Mouse (Mus musculus) lung, embryonic 16.5 days (tissue): ENCODE measurements around the gene Rasip1. TPM values are rescaled to one million over a fixed set of nuclear protein-coding genes. Genes with fewer than 3 reads are reported as not detected.

ENCODE experiments used
- ATAC-seq: fragments of 200-750 bp; cut with Nextera tagmentation; 2 replicates; pipeline ENCODE4 v1.8.0; 2017; ENCODE audit warnings: low read depth, mild to moderate bottlenecking, moderate library complexity
- H3K27ac ChIP-seq: fragments of 300-500 bp; sonication (generic); 2 replicates; pipeline ENCODE4 v1.5.1; 2014; ENCODE audit warnings: mild to moderate bottlenecking, control low read depth, low read length
- H3K27me3 ChIP-seq: fragments of 300-500 bp; sonication (generic); 2 replicates; pipeline ENCODE4 v1.6.1; 2014; ENCODE audit warnings: low read depth, low read length, mixed read lengths; ENCODE audit not compliant: control insufficient read depth, insufficient read depth
- H3K36me3 ChIP-seq: fragments of 300-500 bp; sonication (generic); 2 replicates; pipeline ENCODE4 v1.6.1; 2014; ENCODE audit warnings: low read length; ENCODE audit not compliant: control insufficient read depth, insufficient read depth
- H3K4me1 ChIP-seq: fragments of 300-500 bp; sonication (generic); replicated peaks from 2 replicates; pipeline ENCODE4 v1.6.1; 2014; ENCODE audit warnings: low read length, mixed read lengths; ENCODE audit not compliant: control insufficient read depth, insufficient read depth
- H3K4me2 ChIP-seq: fragments of 300-500 bp; sonication (generic); 2 replicates; pipeline ENCODE4 v1.6.1; 2014; ENCODE audit warnings: low read depth, low read length, control low read depth
- H3K4me3 ChIP-seq: fragments of 300-500 bp; sonication (generic); 2 replicates; pipeline ENCODE4 v1.5.1; 2014; ENCODE audit warnings: mild to moderate bottlenecking, low read length, control low read depth
- H3K9ac ChIP-seq: fragments of 300-500 bp; sonication (generic); 2 replicates; pipeline ENCODE4 v1.6.1; 2014; ENCODE audit warnings: low read length, control low read depth
- H3K9me3 ChIP-seq: fragments of 300-500 bp; sonication (generic); 2 replicates; pipeline ENCODE4 v1.6.1; 2016; ENCODE audit warnings: low read length; ENCODE audit not compliant: control insufficient read depth
- WGBS: fragments of 180-500 bp; shearing (Covaris S2); extraction: QIAGEN DNeasy Blood & Tissue Kit; methylation state at CpG from one replicate; pipeline ENCODE4 v1.1.7; 2014; 5-methylcytosine and 5-hydroxymethylcytosine counted together
- polyA plus RNA-seq: library from polyadenylated mRNA; unstranded; fragments of >200 nt; fragmentation: Nextera tagmentation; extraction: Ambion mirVana; gene quantifications from 2 replicates; pipeline ENCODE4 v1.2.1, GENCODE M21; 2015

Gene Rasip1
- polyA plus RNA-seq, 1 experiment from 2014 or later: 16.4 TPM

- Histone ChIP-seq H3K4me2 (no peak overlapping the region), H3K9ac (no peak overlapping the region), H3K27ac (no peak overlapping the region), H3K9me3 (no peaks in the 10 kb centered on the region), H3K4me3 (no peak overlapping the region), H3K4me1 (peaks cover 13% of the 10 kb centered on the region), H3K36me3 (no peaks in the 10 kb centered on the region), H3K27me3 (no peaks in the 10 kb centered on the region)
- WGBS: 52% methylated on average over 7 of the region's 7 CpGs
- ATAC-seq: no peak
These were observed 50.5 kb downstream of the Rasip1 start for GRCm38 (mm10) chr7:45677627-45678295.

- H3K4me2 ChIP-seq: no peak overlapping the region
- no peak overlapping the region for H3K4me3 ChIP-seq
- H3K9ac ChIP-seq: no peak overlapping the region
- H3K4me1 ChIP-seq: peaks cover 13% of the 10 kb centered on the region
- no peaks in the 10 kb centered on the region for H3K36me3 ChIP-seq
- ATAC-seq: no peak
- no peaks in the 10 kb centered on the region for H3K27me3 ChIP-seq
- H3K9me3 ChIP-seq: no peaks in the 10 kb centered on the region
- WGBS: 89% methylated on average over 14 of the region's 14 CpGs
- no peak overlapping the region for H3K27ac ChIP-seq
These were observed 51.2 kb downstream of the Rasip1 start for GRCm38 (mm10) chr7:45678513-45678912.

GRCm38 (mm10) chr7:45679966-45680621, 52.8 kb downstream of the Rasip1 start:
- Histone ChIP-seq H3K4me1 (peaks cover 13% of the 10 kb centered on the region), H3K9me3 (no peaks in the 10 kb centered on the region), H3K27me3 (no peaks in the 10 kb centered on the region; the same call in 1 of the 2 replicates), H3K36me3 (no peaks in the 10 kb centered on the region), H3K4me3 (no peak overlapping the region), H3K9ac (0 out of 2 replicates have a peak overlapping the region, but pooled peaks have one; percentile 1), H3K27ac (peak overlapping the region; percentile 36; the same call in 1 of the 2 replicates), H3K4me2 (no peak overlapping the region)
- WGBS: 64% methylated on average over 14 of the region's 14 CpGs
- no peak; the same call in 1 of the 2 replicates for ATAC-seq

- Histone ChIP-seq H3K4me1 (peaks cover 21% of the 10 kb centered on the region), H3K4me3 (no peak overlapping the region), H3K9ac (no peak overlapping the region), H3K27ac (peak overlapping the region; percentile 69; the same call in 1 of the 2 replicates), H3K27me3 (no peaks in the 10 kb centered on the region; the same call in 1 of the 2 replicates), H3K36me3 (no peaks in the 10 kb centered on the region), H3K4me2 (no peak overlapping the region), H3K9me3 (no peaks in the 10 kb centered on the region)
- WGBS: 59% methylated on average over 8 of the region's 8 CpGs
- no peak for ATAC-seq
These were observed 53.9 kb downstream of the Rasip1 start for GRCm38 (mm10) chr7:45681046-45681736.

GRCm38 (mm10) chr7:45682144-45683126, 55.1 kb downstream of the Rasip1 start:
- Histone ChIP-seq H3K9ac (peak overlapping the region; percentile 64), H3K27ac (peak overlapping the region; percentile 71), H3K36me3 (no peaks in the 10 kb centered on the region), H3K4me3 (no peak overlapping the region), H3K4me1 (peaks cover 24% of the 10 kb centered on the region), H3K4me2 (peak overlapping the region; percentile 46), H3K9me3 (no peaks in the 10 kb centered on the region), H3K27me3 (no peaks in the 10 kb centered on the region; the same call in 1 of the 2 replicates)
- WGBS: 26% methylated on average over 14 of the region's 14 CpGs
- ATAC-seq: peak; percentile 81

GRCm38 (mm10) chr7:45683396-45684050, 56.2 kb downstream of the Rasip1 start, which contains the start of gene Ntn5:
Gene Ntn5 (plus strand): TSS chr7:45684022.
- Histone ChIP-seq H3K9me3 (no peaks in the 10 kb centered on the region), H3K4me3 (no peak within 1 kb of the TSS), H3K4me1 (peaks cover 24% of the 10 kb centered on the region), H3K36me3 (no peaks in the 10 kb centered on the region), H3K27me3 (no peaks in the 10 kb centered on the region; the same call in 1 of the 2 replicates), H3K9ac (peak within 1 kb of the TSS; percentile 24), H3K27ac (no peak within 1 kb of the TSS), H3K4me2 (no peak within 1 kb of the TSS)
- whole genome bisulfite sequencing: 76% methylated on average over 7 of the region's 7 CpGs
- no peak for ATAC-seq

GRCm38 (mm10) chr7:45685811-45686210, 58.5 kb downstream of the Rasip1 start:
- WGBS: 26% methylated on average over 10 of the region's 10 CpGs
- Histone ChIP-seq H3K4me1 (peaks cover 23% of the 10 kb centered on the region), H3K4me2 (no peak overlapping the region), H3K36me3 (no peaks in the 10 kb centered on the region), H3K4me3 (no peak overlapping the region), H3K27ac (no peak overlapping the region), H3K9me3 (no peaks in the 10 kb centered on the region), H3K9ac (peak overlapping the region; percentile 35; the same call in 1 of the 2 replicates), H3K27me3 (no peaks in the 10 kb centered on the region; the same call in 1 of the 2 replicates)
- no peak for ATAC-seq

GRCm38 (mm10) chr7:45686841-45687240, 59.6 kb downstream of the Rasip1 start:
- H3K9ac ChIP-seq: no peak overlapping the region
- H3K4me2 ChIP-seq: no peak overlapping the region
- no peak for ATAC-seq
- H3K36me3 ChIP-seq: no peaks in the 10 kb centered on the region
- no peak overlapping the region for H3K4me3 ChIP-seq
- WGBS: 64% methylated on average over 3 of the region's 3 CpGs
- no peak overlapping the region for H3K27ac ChIP-seq
- no peaks in the 10 kb centered on the region; the same call in 1 of the 2 replicates for H3K27me3 ChIP-seq
- no peaks in the 10 kb centered on the region for H3K9me3 ChIP-seq
- peaks cover 19% of the 10 kb centered on the region for H3K4me1 ChIP-seq
